Mouse (Mus musculus) hindbrain, embryonic 14.5 days (tissue): ENCODE results near the gene Gm40460. TPM values are rescaled to one million over a fixed set of nuclear protein-coding genes. Genes with fewer than 3 reads are reported as not detected.
A peak's percentile ranks its signal among the peaks of the same experiment; 100 is the strongest.
"Not testable (repeated sequence)": the region's sequence is repeated elsewhere in the genome, so short reads cannot be mapped to it uniquely, and the experiment has no call there.

Source experiments
- ATAC-seq: fragments of 200-750 bp; cut with Nextera tagmentation; 2 replicates; pipeline ENCODE4 v1.8.0; 2017; ENCODE audit warnings: moderate number of reproducible peaks, mild to moderate bottlenecking, moderate TSS enrichment, moderate library complexity; ENCODE audit not compliant: low FRiP score
- DNase-seq: peaks from one replicate; pipeline ENCODE4 v3.0.0-alpha.2; 2015; ENCODE audit warnings: low spot score
- H3K27ac ChIP-seq: fragments of 300-500 bp; sonication (generic); 2 replicates; pipeline ENCODE4 v1.5.1; 2014; ENCODE audit warnings: mild to moderate bottlenecking, moderate library complexity
- H3K27me3 ChIP-seq: fragments of 300-500 bp; sonication (generic); 2 replicates; pipeline ENCODE4 v1.6.1; 2014; ENCODE audit warnings: mild to moderate bottlenecking, low read length, mixed read lengths; ENCODE audit not compliant: control insufficient read depth, insufficient read depth
- H3K36me3 ChIP-seq: fragments of 300-500 bp; sonication (generic); replicated peaks from 2 replicates; pipeline ENCODE4 v1.6.1; 2014; ENCODE audit not compliant: control insufficient read depth, insufficient read depth
- H3K4me1 ChIP-seq: fragments of 300-500 bp; sonication (generic); replicated peaks from 2 replicates; pipeline ENCODE4 v1.6.1; 2014; ENCODE audit warnings: antibody characterized with exemption, low read length, mixed read lengths; ENCODE audit not compliant: control insufficient read depth, insufficient read depth
- H3K4me2 ChIP-seq: fragments of 300-500 bp; sonication (generic); replicated peaks from 2 replicates; pipeline ENCODE4 v1.6.1; 2014; ENCODE audit warnings: mild to moderate bottlenecking, moderate library complexity
- H3K4me3 ChIP-seq: fragments of 300-500 bp; sonication (generic); replicated peaks from 2 replicates; pipeline ENCODE4 v1.5.1; 2014; ENCODE audit warnings: mild to moderate bottlenecking, low read length
- H3K9ac ChIP-seq: fragments of 300-500 bp; sonication (generic); 2 replicates; pipeline ENCODE4 v1.6.1; 2014
- H3K9me3 ChIP-seq: fragments of 300-500 bp; sonication (generic); 2 replicates; pipeline ENCODE4 v1.6.1; 2016; ENCODE audit warnings: low read length; ENCODE audit not compliant: control insufficient read depth
- WGBS: fragments of 180-500 bp; shearing (Covaris S2); extraction: QIAGEN DNeasy Blood & Tissue Kit; methylation state at CpG from one replicate; pipeline ENCODE4 v1.1.7; 2014; 5-methylcytosine and 5-hydroxymethylcytosine counted together
- polyA plus RNA-seq: library from polyadenylated mRNA; unstranded; fragments of >200 nt; fragmentation: Nextera tagmentation; extraction: Ambion mirVana; gene quantifications from 2 replicates; pipeline ENCODE4 v1.2.1, GENCODE M21; 2014

Gene Gm40460
- polyA plus RNA-seq, 1 experiment from 2014 or later, result not detected

DNA sequence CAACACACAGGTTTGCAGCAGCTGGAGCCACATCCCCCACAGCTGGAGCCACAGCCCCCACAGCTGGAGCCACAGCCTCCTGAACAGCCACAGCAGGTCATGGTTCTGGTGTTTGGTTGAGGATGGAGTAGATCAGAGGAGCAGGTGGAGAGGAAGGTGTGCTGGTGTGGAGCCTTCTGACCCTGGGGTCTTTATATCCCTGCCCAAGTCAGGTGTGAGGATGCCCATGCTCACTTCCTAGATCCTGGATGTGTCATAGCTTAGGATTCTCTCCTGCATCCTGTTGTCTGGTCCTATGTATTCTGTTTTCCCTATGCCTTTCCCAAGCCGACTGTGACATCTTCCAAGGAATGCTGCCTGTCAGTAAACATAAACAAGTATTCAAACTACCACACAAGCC is 17.4 kb upstream of the Gm40460 start, which contains the start of gene Gm2431:
Gene Gm2431 (minus strand): TSS at position 101 of the 400 bp plus-strand sequence.
- WGBS, result 84% methylated on average over 1 of the region's 1 CpGs
- not testable (repeated sequence) for H3K4me3 ChIP-seq, H3K9ac ChIP-seq, H3K27ac ChIP-seq, H3K27me3 ChIP-seq, H3K9me3 ChIP-seq, H3K4me1 ChIP-seq, H3K4me2 ChIP-seq, DNase-seq, ATAC-seq, H3K36me3 ChIP-seq

DNA sequence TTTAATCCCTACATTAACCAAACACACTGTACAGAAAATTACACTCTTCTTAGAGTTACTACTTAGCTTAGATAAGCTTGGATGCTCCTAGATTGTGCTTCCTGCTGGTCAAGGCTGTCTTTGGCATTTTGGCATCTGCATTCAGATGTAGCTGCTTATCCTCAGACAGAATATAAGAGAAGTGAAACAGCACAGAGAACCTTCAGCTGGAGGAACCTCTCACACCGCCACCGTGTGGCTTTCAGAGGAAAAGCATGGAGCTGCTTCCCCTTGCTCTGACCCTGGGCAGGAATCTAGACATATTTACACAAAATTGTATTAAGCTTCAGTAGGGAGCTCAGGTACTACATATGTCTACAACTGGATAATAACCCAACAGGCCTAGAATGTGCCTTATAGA is 14.6 kb upstream of the Gm40460 start:
- Histone ChIP-seq H3K4me3 (no peak overlapping the region), H3K36me3 (no peaks in the 10 kb centered on the region), H3K27me3 (no peaks in the 10 kb centered on the region), H3K9ac (no peak overlapping the region), H3K9me3 (no peaks in the 10 kb centered on the region), H3K4me1 (no peaks in the 10 kb centered on the region), H3K4me2 (no peak overlapping the region), H3K27ac (no peak overlapping the region)
- peak; percentile 78 for DNase-seq
- WGBS, result 0% methylated on average over 2 of the region's 2 CpGs
- no peak for ATAC-seq

DNA sequence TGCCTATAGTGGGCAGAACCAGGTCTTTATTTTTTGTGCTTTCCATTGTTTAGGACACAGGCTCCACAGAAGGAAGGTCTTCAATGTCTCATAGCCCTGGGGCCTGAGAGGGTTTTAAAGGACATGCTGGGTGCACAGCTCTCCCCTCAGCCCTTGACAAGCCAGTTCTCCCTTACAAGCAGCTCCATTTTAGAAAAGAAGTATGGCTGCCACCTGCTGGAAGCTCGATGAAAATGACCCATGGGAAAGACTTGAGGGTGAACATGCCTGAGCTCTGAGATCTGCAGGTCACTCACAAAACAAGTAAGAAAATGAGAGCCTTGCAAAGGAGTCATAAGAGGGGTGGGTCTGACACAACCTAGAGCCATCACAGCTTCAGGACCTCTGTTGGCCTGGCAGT is 8.9 kb upstream of the Gm40460 start:
- H3K4me1 ChIP-seq, result no peaks in the 10 kb centered on the region
- ATAC-seq (no peak), DNase-seq (peak; percentile 60)
- H3K4me3 ChIP-seq, result no peak overlapping the region
- H3K36me3 ChIP-seq, result no peaks in the 10 kb centered on the region
- H3K9me3 ChIP-seq, result no peaks in the 10 kb centered on the region
- no peak overlapping the region for H3K4me2 ChIP-seq
- H3K9ac ChIP-seq, result no peak overlapping the region
- H3K27ac ChIP-seq, result no peak overlapping the region
- 0% methylated on average over 1 of the region's 1 CpGs for WGBS
- H3K27me3 ChIP-seq, result no peaks in the 10 kb centered on the region

GRCm38 (mm10) chr7:142231540-142231939 is 9.3 kb downstream of the Gm40460 start:
- Histone ChIP-seq H3K27ac (no peak overlapping the region), H3K4me1 (no peaks in the 10 kb centered on the region), H3K9me3 (0 out of 2 replicates have a peak, but pooled peaks cover 6% of the 10 kb centered on the region), H3K4me3 (no peak overlapping the region), H3K36me3 (no peaks in the 10 kb centered on the region), H3K4me2 (no peak overlapping the region), H3K9ac (no peak overlapping the region), H3K27me3 (no peaks in the 10 kb centered on the region)
- no peak for DNase-seq
- 40% methylated on average over 1 of the region's 1 CpGs for WGBS
- no peak for ATAC-seq

GRCm38 (mm10) chr7:142229871-142230270 is 11.0 kb downstream of the Gm40460 start, which contains the start of gene Krtap5-5:
Gene Krtap5-5, minus strand, starts transcription at chr7:142229971.
- not testable (repeated sequence) for H3K4me3 ChIP-seq, H3K4me1 ChIP-seq, H3K9me3 ChIP-seq, H3K27me3 ChIP-seq, H3K9ac ChIP-seq, H3K27ac ChIP-seq, H3K4me2 ChIP-seq, DNase-seq, ATAC-seq, H3K36me3 ChIP-seq
- 59% methylated on average over 3 of the region's 3 CpGs for WGBS

DNA sequence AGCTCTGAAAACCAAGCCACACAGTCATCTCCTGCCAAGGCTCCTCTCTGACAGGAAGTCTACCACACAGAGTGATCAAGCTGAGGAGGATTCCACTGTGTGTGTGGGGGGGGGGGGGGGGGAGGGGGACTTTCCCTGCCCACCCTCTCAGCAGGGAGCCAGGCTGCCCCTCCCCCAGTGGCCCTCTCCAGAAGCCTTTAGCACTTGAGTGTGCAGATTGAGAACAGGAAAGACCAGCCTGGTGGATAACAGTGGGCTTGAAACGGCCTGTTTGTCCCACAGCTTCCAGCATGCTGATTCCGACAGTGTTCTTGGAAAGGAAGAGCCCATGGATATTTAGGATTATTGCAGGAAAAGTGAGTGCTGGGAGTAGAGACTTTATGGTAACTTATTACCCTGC is 16.4 kb downstream of the Gm40460 start:
- H3K4me3 ChIP-seq, result no peak overlapping the region
- no peaks in the 10 kb centered on the region for H3K4me1 ChIP-seq
- H3K27me3 ChIP-seq, result no peaks in the 10 kb centered on the region
- no peaks in the 10 kb centered on the region for H3K9me3 ChIP-seq
- H3K27ac ChIP-seq, result no peak overlapping the region
- WGBS, result 55% methylated on average over 2 of the region's 2 CpGs
- no peaks in the 10 kb centered on the region for H3K36me3 ChIP-seq
- DNase-seq, result no peak
- no peak overlapping the region for H3K4me2 ChIP-seq
- no peak overlapping the region for H3K9ac ChIP-seq
- ATAC-seq, result no peak

GRCm38 (mm10) chr7:142212136-142212535 is 28.7 kb downstream of the Gm40460 start:
- H3K4me1 ChIP-seq, DNase-seq, ATAC-seq, H3K4me2 ChIP-seq, H3K9ac ChIP-seq, H3K36me3 ChIP-seq, H3K9me3 ChIP-seq, H3K27me3 ChIP-seq, H3K27ac ChIP-seq, H3K4me3 ChIP-seq: not testable (repeated sequence)
- WGBS, result 41% methylated on average over 1 of the region's 1 CpGs

- Histone ChIP-seq H3K4me2 (no peak within 1 kb of the TSS), H3K9ac (no peak within 1 kb of the TSS), H3K27ac (no peak within 1 kb of the TSS), H3K4me3 (no peak within 1 kb of the TSS), H3K4me1 (no peaks in the 10 kb centered on the region), H3K27me3 (no peaks in the 10 kb centered on the region), H3K36me3 (no peaks in the 10 kb centered on the region), H3K9me3 (no peaks in the 10 kb centered on the region)
- WGBS, result 80% methylated on average over 1 of the region's 1 CpGs
- DNase-seq, result no peak
- ATAC-seq, result no peak
Observed at GRCm38 (mm10) chr7:142211559-142211958, 29.3 kb downstream of the Gm40460 start, which contains the start of gene Gm7579. Gene Gm7579, plus strand, starts transcription at chr7:142211859.

DNA sequence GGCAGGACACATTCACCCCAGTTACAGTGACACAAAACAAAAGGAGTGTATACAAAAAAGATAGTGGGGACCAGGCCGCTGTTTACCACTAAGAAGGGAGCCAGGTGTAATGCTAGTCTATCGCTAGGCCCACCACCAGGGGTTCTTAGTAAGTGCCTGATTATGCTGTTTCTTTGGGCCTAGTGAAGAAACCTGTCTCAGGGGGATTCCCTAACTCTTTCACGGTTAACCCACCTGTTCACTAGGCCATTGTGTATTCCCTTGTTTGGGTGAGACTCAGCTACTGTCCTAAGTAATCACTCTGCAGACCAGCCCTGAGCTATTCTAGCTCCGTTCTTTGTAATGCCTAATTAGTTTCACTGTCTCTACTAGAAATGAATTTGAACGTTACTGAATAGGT is 34.0 kb downstream of the Gm40460 start:
- H3K36me3 ChIP-seq, H3K4me1 ChIP-seq, H3K9ac ChIP-seq, H3K4me3 ChIP-seq, ATAC-seq, DNase-seq, H3K27me3 ChIP-seq, H3K27ac ChIP-seq, H3K9me3 ChIP-seq, H3K4me2 ChIP-seq: not testable (repeated sequence)
- whole genome bisulfite sequencing, result 76% methylated on average over 5 of the region's 5 CpGs

DNA sequence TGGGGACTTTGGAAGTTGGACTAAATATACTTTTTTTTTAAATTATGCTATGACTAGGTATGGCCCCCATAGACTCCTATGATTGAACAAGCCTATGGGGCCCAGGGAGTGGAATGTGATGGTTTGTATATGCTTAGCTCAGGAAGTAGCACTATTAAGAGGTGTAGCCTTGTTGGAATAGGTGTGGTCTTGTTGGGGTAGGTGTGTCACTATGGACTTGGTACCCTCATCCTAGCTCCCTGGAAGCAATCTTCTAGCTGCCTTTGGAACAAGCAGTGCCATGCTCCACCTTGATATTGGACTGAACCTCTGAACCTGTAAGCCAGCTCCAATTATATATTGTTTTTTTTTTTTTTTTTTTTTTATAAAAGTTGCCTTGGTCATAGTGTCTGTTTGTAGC is 35.4 kb downstream of the Gm40460 start:
- Histone ChIP-seq H3K4me3 (no peak overlapping the region), H3K27me3 (no peaks in the 10 kb centered on the region), H3K27ac (no peak overlapping the region), H3K4me2 (no peak overlapping the region), H3K9me3 (no peaks in the 10 kb centered on the region), H3K36me3 (no peaks in the 10 kb centered on the region), H3K9ac (no peak overlapping the region), H3K4me1 (no peaks in the 10 kb centered on the region)
- no peak for DNase-seq
- no peak for ATAC-seq
